Mouse (Mus musculus) C2C12 (cell line): ENCODE measurements around the gene G6pc3.

Experiments
- CEBPB ChIP-seq: IDR thresholded peaks from one replicate; pipeline ENCODE4 v1.6.1; 2011; ENCODE audit warnings: low read depth, mild to moderate bottlenecking, control low read depth, moderate library complexity
- CTCF ChIP-seq: IDR thresholded peaks from one replicate; pipeline ENCODE4 v1.5.1; 2011; ENCODE audit not compliant: control insufficient read depth, insufficient read depth, insufficient read length
- FOSL1 ChIP-seq: IDR thresholded peaks from one replicate; pipeline ENCODE4 v1.8.0; 2011; ENCODE audit warnings: mild to moderate bottlenecking, low read length; ENCODE audit not compliant: poor library complexity, insufficient read depth, severe bottlenecking
- MAX ChIP-seq: IDR thresholded peaks from one replicate; pipeline ENCODE4 v1.6.1; 2011; ENCODE audit warnings: mild to moderate bottlenecking, control low read depth
- MYOD1 ChIP-seq: IDR thresholded peaks from one replicate; pipeline ENCODE4 v1.6.1; 2011; ENCODE audit warnings: low read depth; ENCODE audit not compliant: control insufficient read depth, insufficient read length
- MYOG ChIP-seq: IDR thresholded peaks from one replicate; pipeline ENCODE4 v1.6.1; 2011; ENCODE audit not compliant: control insufficient read depth, insufficient read length; ENCODE audit errors: extremely low read depth

DNA sequence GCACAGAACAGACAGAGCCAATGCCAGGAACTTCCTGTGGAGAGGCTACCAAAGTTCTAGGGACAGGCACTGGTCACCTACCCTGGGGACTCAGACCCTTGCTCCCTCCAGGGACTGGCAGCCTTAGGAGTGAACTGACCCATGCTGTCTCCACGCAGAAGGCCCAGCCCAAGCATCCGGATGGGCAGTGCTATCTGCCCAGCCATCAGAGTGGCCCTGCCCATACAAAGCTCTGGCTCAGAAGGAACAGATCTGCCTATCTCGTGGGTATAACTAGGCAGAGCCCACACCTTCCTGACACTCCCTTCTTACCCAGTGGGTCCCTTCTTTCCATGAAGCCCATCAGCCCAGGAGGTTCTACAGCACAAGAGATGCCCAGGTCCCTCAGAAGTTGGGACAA is 20.8 kb downstream of the G6pc3 start:
- TF ChIP-seq MYOD1 (no peak), CTCF (no peak), FOSL1 (no peak), MYOG (no peak), CEBPB (no peak), MAX (no peak)
